Mouse (Mus musculus) liver, embryonic 14.5 days (tissue): ENCODE measurements around the gene Phpt1.
A peak's percentile ranks its signal among the peaks of the same experiment; 100 is the strongest.

Experiments used
- CTCF ChIP-seq: IDR thresholded peaks from 2 replicates; pipeline ENCODE4 v1.5.1; 2016; ENCODE audit warnings: antibody characterized with exemption, low read depth, control low read depth
- EP300 ChIP-seq: IDR thresholded peaks from 2 replicates; pipeline ENCODE4 v1.6.1; 2016; ENCODE audit warnings: antibody characterized with exemption, low read depth

DNA sequence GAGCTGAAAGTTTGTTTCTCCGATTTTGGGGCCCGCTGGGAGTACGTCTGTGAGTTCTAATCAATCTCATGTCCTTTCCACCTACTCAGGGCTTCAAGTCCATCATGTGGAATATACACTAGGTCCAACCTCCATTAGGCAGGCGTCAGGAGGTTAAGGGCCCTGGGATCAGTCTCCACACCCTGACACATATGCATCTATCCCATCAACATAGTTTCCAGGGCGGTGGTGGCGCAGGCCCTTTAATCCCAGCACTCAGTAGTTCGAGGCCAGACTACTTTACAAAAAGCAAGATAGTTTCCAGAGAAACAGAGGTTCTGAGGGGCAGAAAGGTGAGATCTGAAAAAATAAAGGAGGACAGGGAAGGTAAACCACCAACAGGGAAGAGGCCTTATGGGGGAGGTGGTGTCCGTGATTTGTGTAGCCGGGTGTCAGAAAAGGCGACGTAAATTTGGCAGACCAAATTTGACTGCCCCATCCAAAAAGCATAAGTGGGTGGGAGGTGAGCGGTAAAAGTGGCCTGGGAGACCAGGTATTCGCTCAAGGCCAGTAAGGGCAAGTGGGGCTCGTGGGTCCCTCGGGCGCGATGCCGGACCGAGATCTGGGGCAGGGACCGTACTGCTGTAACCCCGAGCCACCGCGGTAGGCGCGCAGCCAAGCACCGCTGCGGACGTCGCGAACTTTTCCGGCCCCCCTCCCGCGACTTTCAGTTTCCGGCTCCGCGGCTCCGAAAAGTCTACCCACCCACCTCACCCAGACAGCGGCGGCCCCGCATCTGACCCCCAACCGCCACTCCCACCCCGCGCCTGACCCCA, 28.8 kb downstream of the Phpt1 start:
- TF ChIP-seq CTCF (0 out of 2 replicates have a peak, but pooled peaks have one; percentile 25), EP300 (no peak)
